ENCODE assay signal across 19 mouse cellular contexts in the genomic region with DNA sequence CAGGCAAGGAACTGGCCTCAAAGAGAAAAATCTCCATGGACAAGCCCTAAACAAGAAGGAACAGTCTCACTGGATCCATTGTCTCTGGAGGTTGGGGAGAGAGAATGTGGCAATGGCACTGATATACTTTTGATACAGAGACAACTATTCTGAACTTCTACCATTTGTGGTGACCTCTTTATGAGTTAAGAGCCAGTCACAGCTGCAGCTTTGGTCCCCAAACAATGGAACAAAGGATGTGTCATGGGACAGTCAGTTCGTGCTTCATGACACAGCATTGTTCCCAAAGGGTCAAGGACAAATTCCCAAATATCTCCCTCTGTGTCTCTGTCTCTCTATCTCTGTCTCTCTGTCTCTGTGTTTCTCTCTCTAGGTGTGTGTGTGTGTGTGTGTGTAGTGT. TPM values are rescaled to one million over a fixed set of nuclear protein-coding genes. Genes with fewer than 3 reads are reported as not detected.
"Had no signal": no experiment of that assay in that cellular context is flagged by ENCODE, and none has a peak within 500 bp of the region (broad histone marks: within the 10 kb centered on the region; RNA-seq: fewer than 3 reads in every experiment).

No protein-coding gene starts in this region.

- H3K4me2 ChIP-seq: limb, embryonic 12.5 days; limb, embryonic 15.5 days; liver, embryonic 11.5 days; lung, embryonic 14.5 days; midbrain, embryonic 12.5 days; midbrain, embryonic 15.5 days; neural tube, embryonic 12.5 days; neural tube, embryonic 15.5 days had no signal

- H3K36me3 ChIP-seq: limb, embryonic 12.5 days; limb, embryonic 15.5 days; midbrain, embryonic 15.5 days; neural tube, embryonic 15.5 days had no signal

- H3K27ac ChIP-seq: limb, embryonic 12.5 days; limb, embryonic 15.5 days; liver, embryonic 14.5 days; macrophage; midbrain, embryonic 12.5 days; midbrain, embryonic 15.5 days; neural tube, embryonic 12.5 days; neural tube, embryonic 15.5 days; stomach, postnatal 0 days had no signal

- H3K9ac ChIP-seq: limb, embryonic 12.5 days; limb, embryonic 15.5 days; liver, embryonic 14.5 days; liver, postnatal 0 days; lung, embryonic 14.5 days; midbrain, embryonic 12.5 days; midbrain, embryonic 15.5 days; neural tube, embryonic 12.5 days; neural tube, embryonic 15.5 days had no signal

- DNase-seq: kidney, adult 18-20 months; kidney, adult 9 months; kidney, postnatal 14 days; kidney, postnatal 4 days; left cerebral cortex, postnatal 4 days; liver, postnatal 0 days; lung, embryonic 14.5 days; thymus, postnatal 25 days had no signal

- H3K9me3 ChIP-seq: limb, embryonic 12.5 days; limb, embryonic 15.5 days; midbrain, embryonic 12.5 days; midbrain, embryonic 15.5 days; neural tube, embryonic 12.5 days; neural tube, embryonic 15.5 days had no signal

- ATAC-seq: liver, postnatal 0 days; lung, postnatal 0 days; midbrain, embryonic 15.5 days had no signal

- H3K27me3 ChIP-seq: limb, embryonic 15.5 days; midbrain, embryonic 12.5 days; midbrain, embryonic 15.5 days; neural tube, embryonic 12.5 days; neural tube, embryonic 15.5 days had no signal

- H3K4me3 ChIP-seq: limb, embryonic 12.5 days; limb, embryonic 15.5 days; midbrain, embryonic 12.5 days; midbrain, embryonic 15.5 days; neural tube, embryonic 12.5 days; neural tube, embryonic 15.5 days had no signal

- H3K4me1 ChIP-seq: limb, embryonic 12.5 days; neural tube, embryonic 12.5 days; neural tube, embryonic 15.5 days had no signal

RNA-seq across cellular contexts. Expression of a gene that starts 20.4 kb away (rescaled TPM):
- polyA plus RNA-seq: liver, embryonic 14.5 days; liver, postnatal 0 days; macrophage had no signal
